Mouse (Mus musculus) ES-E14 (cell line): Measurements from ENCODE around the gene Slfn4.
"Not testable (repeated sequence)": the region's sequence is repeated elsewhere in the genome, so short reads cannot be mapped to it uniquely, and the experiment has no call there.

Source experiments
- CHD2 ChIP-seq: IDR thresholded peaks from 2 replicates; pipeline ENCODE4 v1.6.1; 2014; ENCODE audit warnings: mild to moderate bottlenecking, low read depth, low read length, inconsistent platforms
- HCFC1 ChIP-seq: IDR thresholded peaks from 2 replicates; pipeline ENCODE4 v1.6.1; 2012; ENCODE audit warnings: low read length, inconsistent platforms, borderline replicate concordance; ENCODE audit not compliant: insufficient read depth
- MAFK ChIP-seq: IDR thresholded peaks from 2 replicates; pipeline ENCODE4 v1.6.1; 2014; ENCODE audit warnings: mild to moderate bottlenecking, low read depth, low read length, inconsistent platforms; ENCODE audit not compliant: insufficient read depth
- ZC3H11A ChIP-seq: IDR thresholded peaks from 2 replicates; pipeline ENCODE4 v1.6.1; 2012; ENCODE audit warnings: low read depth, mild to moderate bottlenecking, inconsistent platforms, low read length, borderline replicate concordance
- ZNF384 ChIP-seq: IDR thresholded peaks from 2 replicates; pipeline ENCODE4 v1.6.1; 2012; ENCODE audit warnings: low read depth, low read length, inconsistent platforms

DNA sequence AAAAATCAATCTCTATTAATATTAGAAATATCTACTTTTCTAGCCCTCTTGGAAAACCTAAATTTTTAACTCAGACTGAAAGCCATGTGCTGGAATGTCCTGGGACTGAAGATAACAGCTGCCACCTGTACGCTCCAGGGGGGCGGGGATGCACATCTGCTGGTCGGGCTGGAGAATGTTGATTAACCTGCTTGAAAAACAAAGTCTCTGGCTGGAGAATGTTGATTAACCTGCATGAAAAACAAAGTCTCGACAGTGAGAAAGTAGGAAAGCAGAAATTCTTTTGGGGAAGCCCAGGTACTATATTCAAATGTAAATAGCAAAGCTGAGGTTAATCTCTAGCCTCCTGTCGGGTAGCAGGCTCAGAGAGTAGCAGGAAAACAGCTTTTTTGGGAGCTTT is 58.6 kb downstream of the Slfn4 start:
- not testable (repeated sequence) for TF ChIP-seq ZNF384, CHD2, HCFC1, ZC3H11A, MAFK
